Mouse (Mus musculus): ENCODE results near the gene Cgas.

DNA sequence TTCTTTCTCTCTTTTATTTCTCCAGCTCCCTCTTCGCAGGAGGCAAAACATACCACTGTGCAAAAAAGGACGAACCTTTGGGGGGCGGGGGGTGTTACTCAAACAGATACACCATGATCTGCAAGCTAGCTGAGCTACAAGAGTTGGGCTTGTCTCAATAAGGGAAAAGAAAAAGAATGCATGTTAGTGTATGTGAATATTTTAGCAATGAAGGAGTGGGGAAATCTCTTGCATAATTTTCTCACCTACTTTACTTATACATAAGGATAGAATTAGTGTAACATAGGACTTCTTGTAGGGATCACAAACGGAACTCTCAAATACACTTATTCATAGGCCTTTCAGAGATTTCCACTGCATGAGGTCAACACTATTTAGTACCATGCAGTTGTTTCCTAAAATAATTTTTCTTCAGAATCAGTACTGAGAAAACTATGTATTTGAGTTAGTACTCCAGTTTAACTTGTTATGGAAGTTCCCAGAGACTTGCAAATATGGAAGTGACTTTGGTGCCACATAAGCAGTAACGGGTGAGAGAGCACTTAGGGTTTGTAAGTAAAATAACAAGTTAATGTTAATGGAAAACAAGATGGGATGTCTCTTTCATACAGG lies 31.8 kb upstream of the Cgas start:
- TF ChIP-seq POLR2A (IDR thresholded peaks at IDR 0.05; ENCODE audit: low read depth, low read length) (no peak), CTCF (conservative IDR thresholded peaks at IDR 0.05; ENCODE audit: insufficient read depth, insufficient read length, low read depth, low read length) (no peak)

All from kidney, adult 2 months (tissue).